Mouse (Mus musculus): ENCODE measurements around the gene Mybphl.

Gene Mybphl

GRCm38 (mm10) chr3:108372274-108372673 is 7.6 kb downstream of the Mybphl start:
- no peak for DNase-seq (ENCODE audit: low spot score)

GRCm38 (mm10) chr3:108372691-108373090 is 8.0 kb downstream of the Mybphl start:
- no peak for DNase-seq (ENCODE audit: low spot score)

- no peak for DNase-seq (ENCODE audit: low spot score)
Measured at GRCm38 (mm10) chr3:108378875-108379663, 14.4 kb downstream of the Mybphl start.

DNA sequence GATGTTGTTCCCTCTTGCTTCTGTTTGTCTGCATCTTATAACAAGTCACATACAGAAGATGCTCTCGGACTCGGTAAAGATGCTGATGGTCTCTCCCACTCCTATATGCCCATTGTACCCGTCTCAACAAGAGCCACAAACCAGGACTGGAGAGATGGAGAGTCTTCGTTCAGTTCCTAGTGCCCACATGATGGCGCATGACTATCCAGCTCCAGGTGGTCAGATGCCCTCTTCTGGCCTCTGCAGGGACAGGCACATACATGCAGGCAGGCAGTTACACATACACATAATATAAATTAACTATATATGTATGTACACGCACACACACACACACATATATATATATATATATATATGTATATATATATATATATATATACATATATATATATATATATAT is 16.0 kb downstream of the Mybphl start:
- DNase-seq (ENCODE audit: low spot score) = no peak

GRCm38 (mm10) chr3:108381945-108382875 is 17.5 kb downstream of the Mybphl start:
- no peak for DNase-seq (ENCODE audit: low spot score)

- DNase-seq (ENCODE audit: low spot score) = peak; percentile 74
Measured at GRCm38 (mm10) chr3:108383485-108384354, 19.0 kb downstream of the Mybphl start, which contains the start of gene Psrc1. Psrc1 (plus strand) TSS chr3:108383839.

DNA sequence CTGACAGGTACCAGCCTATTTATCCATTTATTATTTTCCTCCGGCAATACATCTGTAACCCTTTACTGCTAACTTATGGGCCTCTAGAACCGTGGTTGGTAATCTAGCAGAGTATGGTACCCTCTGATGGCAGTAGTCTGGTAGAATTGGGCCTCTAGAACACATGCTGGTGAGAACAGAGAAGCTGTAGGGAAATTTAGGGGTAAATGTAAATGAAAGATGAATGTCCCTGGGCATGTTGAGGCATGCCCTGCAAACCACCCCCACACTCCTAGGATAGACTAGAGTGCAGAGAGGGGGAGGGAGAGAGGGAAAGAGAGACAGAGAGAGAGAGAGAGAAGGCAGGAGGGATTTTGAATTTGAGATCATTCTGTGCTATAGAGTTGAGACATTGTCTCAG is 19.7 kb downstream of the Mybphl start:
- DNase-seq (ENCODE audit: low spot score) = no peak

DNA sequence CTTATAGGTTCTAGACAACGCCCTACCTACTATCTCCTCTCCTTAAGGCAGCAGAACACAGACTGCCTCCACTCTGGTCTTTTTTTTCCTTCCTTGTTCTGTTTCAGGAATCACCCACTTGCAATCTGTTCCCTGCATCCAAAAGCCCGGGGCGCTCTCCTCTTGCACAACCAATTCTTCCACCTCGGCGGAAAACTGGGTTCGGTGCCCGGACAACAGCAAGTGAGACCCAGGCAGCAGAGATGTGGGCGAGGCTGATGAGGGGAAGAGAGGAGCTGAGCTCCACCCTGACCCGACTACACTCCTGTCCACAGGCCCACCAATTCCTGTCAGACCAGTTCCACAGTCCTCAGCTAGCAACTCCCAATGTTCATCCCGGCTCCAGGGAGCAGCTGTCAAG is 21.5 kb downstream of the Mybphl start:
- no peak for DNase-seq (ENCODE audit: low spot score)

- peak; percentile 98 for DNase-seq (ENCODE audit: low spot score)
Measured at GRCm38 (mm10) chr3:108389111-108389545, 24.4 kb downstream of the Mybphl start.

- DNase-seq (ENCODE audit: low spot score) = no peak
Measured at GRCm38 (mm10) chr3:108392299-108392698, 27.6 kb downstream of the Mybphl start.

DNA sequence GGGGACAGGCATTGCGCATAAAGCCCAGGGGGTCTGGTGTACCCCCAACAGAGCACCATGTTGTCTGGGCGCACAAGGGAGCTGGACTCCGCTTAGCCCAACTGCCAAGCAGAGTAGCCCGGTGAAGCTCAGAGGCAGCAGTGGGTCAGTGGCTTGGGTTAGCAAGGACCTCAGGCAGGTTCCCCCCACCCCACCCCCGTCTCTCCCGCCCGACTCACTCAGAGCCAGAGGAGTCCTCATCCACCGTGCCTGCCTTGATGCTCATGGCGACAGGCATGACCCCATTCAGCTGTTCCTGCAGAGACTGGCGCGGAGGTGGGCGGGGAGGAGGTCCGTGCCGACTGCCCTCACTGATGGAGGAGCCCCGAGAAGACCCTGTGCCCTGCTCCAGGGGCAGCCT is 28.1 kb downstream of the Mybphl start:
- DNase-seq (ENCODE audit: low spot score) = no peak

- no peak for DNase-seq (ENCODE audit: low spot score)
Measured at GRCm38 (mm10) chr3:108398281-108398680, 33.6 kb downstream of the Mybphl start.

- no peak for DNase-seq (ENCODE audit: low spot score)
Measured at GRCm38 (mm10) chr3:108400442-108400841, 35.7 kb downstream of the Mybphl start.

- peak; percentile 89 for DNase-seq (ENCODE audit: low spot score)
Measured at GRCm38 (mm10) chr3:108401692-108402527, 37.2 kb downstream of the Mybphl start.

DNA sequence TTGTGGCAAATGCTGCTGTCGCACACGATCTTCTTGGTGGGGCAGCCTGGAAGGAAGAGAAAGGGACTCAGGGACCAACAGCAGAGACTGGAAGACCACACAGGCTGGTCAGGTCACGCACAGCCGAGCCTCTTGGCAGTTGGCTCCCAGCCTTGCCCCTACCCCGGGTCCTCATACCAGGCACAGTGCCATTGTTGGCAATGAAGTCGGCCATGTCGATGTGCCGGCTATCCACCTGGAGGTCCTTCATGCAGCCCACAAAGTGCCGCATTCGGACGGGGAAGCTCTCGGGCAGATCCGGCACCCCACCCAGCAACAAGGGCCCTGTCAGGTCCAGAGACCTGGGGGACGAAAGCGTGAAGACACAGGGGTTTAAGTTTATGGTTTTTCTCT is 37.8 kb downstream of the Mybphl start:
- DNase-seq (ENCODE audit: low spot score) = no peak

DNA sequence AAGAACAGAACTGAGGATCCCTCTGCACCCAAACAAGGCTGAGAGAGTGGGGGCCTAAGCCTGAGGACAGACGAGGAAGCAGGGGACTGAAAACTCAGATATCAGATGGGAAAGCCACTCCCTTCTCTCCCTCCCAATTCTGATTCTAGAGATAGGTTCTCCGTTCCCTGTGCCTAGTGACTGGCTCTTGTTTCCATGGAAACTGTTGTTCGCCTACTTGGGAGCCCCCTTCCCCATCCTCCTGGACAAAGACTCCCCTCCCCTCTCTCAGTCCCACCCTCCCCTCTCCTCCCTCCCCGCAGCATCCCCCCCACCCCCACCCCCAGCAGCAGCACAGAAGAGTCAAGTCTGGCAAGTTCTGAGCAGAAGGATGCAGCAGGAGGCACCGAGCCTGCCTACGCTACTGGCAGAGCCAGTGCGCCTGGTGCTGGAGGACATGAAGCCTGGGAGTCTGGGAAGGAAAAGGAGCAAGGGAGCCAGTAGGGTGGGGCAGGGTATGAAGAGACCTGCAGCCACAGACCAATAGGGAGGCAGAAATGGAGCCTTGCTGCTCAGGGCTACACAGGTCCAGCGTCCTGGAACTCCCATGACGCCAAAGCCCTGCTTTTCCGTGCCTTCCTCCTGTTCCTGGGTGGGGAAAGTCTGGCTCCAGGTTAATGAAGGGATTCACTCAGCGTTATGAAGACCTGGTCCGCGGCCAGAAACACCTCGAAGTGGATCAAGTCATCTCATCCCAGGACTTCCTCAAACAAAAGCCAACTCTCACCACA is 41.0 kb downstream of the Mybphl start:
- no peak for DNase-seq (ENCODE audit: low spot score)

GRCm38 (mm10) chr3:108406306-108406885 is 41.7 kb downstream of the Mybphl start:
- DNase-seq (ENCODE audit: low spot score) = no peak

DNA sequence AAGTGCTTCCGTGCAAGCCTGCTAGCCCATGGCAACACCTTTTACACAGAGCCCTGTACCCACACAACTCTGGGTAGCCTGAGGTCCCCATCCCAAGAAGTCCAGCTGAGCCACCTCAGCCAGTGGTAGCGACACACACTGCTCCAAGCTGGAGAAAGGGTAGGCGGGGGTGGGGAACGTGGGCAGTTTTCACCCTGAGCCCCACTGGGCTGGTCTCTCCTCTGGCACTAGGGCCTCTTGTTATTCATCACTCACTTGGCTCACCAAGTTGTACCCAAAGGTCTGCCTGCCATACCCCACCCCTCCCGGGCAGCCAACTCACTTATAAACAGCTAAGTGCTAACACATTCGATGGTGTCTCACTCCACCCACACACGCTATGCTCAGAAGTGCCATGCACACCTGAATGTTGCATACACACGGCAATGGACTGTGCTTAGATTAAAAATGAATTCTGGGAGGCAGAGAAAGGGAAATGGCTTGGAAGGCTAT is 43.9 kb downstream of the Mybphl start:
- no peak for DNase-seq (ENCODE audit: low spot score)

- DNase-seq (ENCODE audit: low spot score) = no peak
Measured at GRCm38 (mm10) chr3:108409656-108410358, 45.1 kb downstream of the Mybphl start.

Data from ovary, postnatal 14 days (tissue).